Mouse (Mus musculus) heart, postnatal 4 days (tissue): Measurements from ENCODE around the gene Kank2. TPM values are rescaled to one million over a fixed set of nuclear protein-coding genes. Genes with fewer than 3 reads are reported as not detected.

Source experiments
- DNase-seq: peaks from one replicate; pipeline ENCODE4 v3.0.0; 2021
- total RNA-seq, 2 experiments: library from RNA; stranded (reverse); gene quantifications; 2 replicates each; pipeline ENCODE4 v1.2.3; 2021

Gene Kank2
- 10 to 100 TPM; 50.7 to 53.7 TPM for total RNA-seq

DNA sequence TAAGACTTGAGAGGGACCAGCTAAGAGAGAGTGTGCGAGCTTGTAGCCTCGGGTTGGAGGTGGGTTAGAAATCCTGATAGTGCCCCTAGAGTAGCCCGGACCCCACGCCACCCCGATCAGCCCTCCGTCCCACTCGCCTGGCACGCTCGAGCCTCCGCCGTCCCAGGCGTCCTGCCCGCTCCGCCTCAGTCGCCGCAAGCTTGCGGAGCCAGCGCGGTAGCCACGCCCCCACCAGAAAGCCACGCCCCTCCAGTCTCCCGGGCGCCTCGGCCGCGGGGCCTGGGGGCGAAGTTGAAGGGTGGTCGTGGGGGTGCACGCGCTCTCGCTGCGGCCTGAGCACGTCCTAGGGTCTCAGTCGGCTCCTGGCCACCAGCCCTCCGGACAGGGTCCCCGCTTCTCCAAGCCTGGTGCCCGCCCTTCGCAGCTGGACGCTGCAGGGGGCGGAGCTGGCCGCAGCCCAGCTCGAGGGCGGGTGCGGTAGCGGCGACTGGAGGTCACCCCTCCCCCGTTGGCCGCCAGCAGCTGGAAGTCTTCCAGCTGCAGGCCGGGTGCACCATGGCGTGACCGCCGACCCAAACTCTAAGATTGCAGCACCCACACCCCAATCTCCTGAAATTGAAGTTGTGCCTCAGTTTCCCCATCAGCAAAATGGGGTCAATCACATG, at the start of gene Kank2:
Kank2 (minus strand) TSS at position 400 of the 665 bp plus-strand sequence.
- DNase-seq: peak; percentile 94

DNA sequence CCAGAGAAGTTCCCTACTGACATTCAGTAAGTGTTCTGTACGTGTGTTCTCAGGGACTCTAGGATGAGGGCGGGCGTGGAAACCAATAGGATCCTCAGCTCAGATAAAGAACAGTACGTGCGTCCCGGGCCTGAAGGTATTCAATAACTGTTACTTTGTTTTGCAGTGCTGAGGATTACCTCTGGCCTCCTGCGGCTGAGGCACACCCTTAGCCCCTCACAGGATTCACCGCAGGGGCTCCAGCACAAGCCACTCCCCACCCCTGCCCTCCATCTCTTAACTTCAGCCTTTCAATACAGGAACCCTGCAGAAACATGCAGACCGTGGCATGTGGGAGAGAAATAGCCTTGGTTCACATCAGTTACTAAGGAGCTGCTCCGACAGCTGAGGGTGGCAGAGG, 49.4 kb upstream of the Kank2 start:
- no peak for DNase-seq

DNA sequence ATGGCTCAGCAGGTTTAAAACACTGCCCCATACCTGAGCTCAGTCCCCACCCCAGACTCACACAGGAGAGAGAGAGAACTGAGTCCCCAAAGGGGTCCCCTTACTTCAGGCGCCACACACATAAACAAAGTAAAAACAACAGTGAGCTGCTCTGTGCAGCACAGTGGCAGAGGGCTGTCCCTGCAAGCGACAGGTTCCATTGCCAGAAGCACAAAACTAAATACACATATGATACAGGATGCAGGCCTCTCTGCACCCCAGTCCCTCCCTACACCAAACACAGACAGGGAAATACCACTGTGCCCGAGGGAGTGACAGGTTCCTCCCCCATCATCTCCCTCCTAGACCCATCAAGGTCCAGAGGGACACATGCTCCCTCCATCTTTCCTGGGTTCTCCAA, 48.9 kb upstream of the Kank2 start:
- DNase-seq: peak; percentile 29

DNA sequence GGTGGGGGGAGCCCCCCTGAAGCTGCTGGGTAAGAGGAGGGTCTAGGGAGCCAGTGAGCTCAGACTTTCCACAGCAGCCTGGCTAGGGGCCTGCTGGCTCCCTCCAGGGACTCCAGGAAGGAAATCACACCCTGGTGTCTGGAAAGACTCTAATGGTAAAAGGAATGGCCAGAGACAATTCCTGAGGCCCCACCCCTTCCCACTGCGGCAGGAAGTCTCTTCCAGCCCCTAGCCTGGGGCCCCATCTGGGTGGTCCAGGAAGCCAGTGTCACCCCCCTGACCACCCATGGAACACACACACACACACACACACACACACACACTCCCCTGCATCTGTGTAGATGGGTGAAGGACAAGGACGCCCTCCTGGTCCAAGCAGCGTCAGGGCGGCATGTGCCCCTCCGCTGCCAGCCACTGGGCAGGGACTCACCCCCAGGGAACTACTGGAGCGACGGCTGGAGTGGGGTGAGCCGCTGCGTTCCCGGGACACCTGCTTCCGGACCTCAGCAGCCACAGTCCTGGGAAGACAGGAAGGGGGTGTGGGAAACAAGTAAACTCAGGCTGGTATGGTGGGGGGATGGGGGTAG, 48.3 kb upstream of the Kank2 start:
- peak; percentile 84 for DNase-seq

DNA sequence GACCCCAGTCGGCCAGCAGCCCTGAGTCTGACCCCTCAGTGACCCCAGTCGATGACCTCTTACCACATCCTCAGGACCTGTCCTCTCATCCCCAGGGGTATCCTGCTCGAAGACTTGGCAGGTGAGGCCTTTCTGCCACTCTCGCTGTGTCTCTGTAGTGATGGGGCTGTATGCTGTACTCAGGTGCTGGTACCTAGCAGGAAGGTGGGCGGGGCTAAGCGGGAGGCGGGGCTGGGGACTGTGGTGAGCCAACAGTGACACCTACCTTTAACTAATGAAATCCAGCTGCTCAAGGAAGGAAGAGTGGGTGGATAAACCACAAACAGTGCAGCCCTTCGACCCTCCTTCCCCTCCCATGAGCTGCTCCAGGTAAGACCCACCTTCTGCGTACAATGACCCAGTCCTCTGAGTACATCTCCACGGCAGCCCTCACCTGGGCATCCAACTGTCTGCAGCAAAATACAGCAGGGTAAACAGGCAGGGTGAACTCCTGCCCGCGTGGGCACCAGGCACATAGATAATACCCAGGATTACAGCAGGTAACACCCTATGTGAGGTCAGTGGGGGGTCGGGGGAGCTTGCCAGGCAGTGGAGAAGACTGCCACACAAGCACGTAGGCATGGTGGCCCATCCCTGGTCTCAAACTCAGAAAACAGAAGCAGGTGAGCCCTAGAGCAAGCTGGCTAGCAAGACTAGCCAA, 47.0 kb upstream of the Kank2 start:
- DNase-seq: no peak

DNA sequence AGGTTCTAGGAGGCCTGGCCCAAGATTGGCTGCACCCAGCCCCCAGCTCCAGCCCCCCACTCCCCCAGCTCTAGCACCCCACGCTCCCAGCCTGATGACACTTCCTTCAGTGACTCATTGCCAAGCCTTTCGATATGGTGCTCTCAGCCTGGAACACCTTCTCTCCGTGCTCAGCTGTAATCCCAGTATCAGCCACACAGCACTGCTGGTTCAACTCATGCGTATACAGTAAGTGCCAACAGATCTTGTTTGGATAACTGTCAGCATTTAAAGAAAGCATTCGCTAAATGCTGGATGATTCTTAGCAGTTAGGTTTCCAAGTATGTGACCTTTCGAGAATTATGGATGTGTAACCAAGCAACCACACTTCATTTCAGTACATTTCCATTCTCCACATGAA, 44.5 kb upstream of the Kank2 start:
- no peak for DNase-seq

DNA sequence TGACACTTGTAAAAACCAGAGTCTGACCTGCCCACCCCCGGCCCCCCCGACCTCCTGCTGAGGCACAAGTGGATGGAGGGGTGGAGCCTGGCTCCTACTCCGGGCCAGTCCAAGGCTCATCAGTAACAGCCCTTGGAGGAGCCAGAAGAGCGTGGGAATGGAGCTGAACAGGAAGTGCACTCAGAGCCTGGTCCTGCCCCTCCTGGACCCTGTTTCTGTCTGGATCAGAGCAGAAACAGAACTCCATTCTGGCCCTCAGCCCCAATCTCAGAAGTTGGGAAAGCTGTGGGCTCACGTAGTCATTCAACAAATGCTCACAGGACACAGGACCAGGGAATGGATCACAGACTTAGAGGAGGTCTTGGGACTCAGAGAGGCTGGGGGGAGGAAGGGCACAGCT, 43.8 kb upstream of the Kank2 start:
- DNase-seq: peak; percentile 69

DNA sequence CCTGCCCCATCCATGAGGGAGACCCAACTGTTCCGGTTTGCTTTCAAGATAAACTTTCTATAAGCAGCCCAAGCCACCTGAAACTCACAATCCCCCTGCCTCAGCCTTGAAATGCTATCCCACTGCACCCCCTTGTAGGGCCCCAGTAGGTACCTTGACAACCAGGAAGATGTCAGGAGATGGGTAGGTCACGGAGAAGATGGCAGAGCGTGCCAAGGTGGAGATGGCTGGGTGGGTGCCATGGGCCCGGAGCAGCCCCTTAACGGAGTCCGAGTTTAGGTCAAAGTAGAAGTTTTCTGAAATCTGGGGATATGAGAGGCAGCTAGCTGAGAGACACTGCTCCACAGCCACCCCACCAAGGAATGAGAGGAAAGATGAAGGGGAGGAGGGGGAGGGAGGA, 42.8 kb upstream of the Kank2 start:
- DNase-seq: no peak

DNA sequence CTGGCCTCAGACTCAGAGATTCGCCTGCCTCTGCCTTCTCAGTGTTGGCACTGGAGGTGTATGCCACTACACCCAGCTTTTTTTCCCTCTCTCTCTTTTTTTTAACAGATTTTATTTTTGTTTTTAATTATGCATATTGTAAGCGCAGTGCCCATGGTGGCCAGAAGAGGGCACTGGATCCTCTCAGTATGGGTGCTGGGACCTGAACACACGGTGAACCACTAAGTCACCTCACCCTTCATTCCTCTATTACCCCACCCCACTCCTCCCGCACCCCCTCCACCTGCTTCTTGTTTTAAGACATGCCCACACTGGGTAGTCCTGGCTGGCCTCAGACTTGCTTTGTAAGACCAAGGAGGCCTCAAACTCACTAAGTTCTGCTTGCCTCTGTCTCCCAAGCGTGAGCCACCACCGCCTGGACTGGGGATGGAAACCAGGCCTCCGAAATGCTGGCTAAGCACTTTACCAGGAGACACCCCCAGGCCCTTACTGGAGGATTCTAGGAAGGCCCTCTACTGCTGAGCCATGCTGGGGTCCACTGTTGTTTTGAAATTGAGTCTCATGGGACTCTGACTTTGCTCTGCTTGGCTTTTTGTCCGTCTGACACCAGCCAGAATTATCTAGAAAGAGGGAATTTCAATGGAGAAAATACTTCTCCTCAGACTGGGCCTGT, 41.7 kb upstream of the Kank2 start:
- DNase-seq: peak; percentile 57

DNA sequence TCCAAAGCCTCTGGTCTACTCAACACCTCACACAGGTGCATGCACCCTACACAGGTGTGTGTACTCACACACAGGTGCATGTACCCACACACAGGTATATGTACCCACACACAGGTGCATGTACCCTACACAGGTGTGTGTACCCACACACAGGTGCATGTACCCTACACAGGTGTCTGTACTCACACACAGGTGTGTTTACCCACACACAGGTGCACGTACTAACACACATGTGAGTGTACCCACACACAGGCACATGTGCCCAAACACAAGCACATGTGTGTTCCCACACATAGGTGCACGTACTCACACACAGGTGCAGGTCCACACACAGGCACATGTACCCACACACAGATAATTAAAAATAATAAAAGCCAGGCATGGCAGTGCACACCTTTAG, 39.1 kb upstream of the Kank2 start:
- DNase-seq: no peak

DNA sequence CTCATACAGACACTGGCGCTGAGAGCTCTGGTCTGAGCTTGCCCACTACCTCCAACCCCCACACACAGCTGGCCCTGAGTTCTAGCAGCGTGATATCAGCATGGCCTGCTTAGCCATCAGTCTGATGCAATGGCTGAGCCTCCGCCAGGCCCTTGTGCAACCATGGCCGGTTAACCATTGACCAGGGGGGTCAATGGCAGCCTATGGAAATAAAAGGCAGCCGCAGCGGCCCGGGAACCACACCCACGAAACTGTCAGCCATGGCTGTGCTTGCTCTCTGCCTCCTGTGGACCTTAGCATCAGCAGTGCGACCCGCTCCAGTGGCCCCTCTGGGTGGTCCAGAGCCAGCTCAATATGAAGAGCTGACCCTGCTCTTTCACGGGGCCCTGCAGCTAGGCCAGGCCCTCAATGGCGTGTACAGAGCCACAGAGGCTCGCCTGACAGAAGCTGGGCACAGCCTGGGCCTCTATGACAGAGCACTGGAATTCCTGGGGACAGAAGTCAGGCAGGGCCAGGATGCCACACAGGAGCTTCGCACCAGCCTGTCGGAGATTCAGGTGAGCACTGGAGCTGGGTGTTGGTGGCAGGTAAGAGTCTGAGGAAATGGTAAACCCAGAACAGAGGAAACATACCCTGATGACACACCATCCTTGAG, 36.8 kb upstream of the Kank2 start, which contains the start of gene Angptl8:
Angptl8 (plus strand) TSS at position 253 of the 655 bp plus-strand sequence.
- no peak for DNase-seq

DNA sequence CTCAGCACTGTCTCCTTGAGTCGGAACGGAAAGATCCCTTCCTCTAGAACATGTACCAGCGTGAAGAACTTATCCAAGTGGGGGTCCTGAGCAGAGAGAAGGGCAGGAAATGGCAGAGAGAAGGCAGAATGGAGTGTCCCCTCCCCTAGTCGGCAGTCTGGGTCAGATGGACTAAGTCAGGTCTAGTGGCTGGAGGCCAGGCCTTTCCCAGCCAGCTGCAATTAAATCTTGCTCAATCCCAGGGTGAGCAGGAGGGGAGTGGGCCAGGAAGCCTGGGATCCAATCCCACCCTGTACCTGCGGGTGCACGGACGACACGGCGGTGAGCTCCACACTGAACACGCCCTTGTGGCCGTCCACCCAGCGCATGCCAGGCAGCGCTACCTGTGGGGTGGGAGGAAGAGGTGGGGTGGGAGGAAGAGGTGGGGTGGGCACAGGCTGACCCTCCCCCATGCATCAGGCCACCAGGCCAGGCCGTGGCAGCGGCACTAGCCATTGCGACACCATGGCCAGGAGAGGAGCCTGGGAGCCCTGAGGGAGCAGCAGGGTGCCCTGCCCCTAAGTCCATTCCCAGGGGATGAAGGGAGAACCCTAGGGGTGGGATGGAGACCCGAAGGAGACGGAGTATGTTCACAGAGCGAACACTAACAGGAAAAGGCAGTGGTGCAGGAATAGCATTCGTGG, 33.2 kb upstream of the Kank2 start:
- DNase-seq: no peak

DNA sequence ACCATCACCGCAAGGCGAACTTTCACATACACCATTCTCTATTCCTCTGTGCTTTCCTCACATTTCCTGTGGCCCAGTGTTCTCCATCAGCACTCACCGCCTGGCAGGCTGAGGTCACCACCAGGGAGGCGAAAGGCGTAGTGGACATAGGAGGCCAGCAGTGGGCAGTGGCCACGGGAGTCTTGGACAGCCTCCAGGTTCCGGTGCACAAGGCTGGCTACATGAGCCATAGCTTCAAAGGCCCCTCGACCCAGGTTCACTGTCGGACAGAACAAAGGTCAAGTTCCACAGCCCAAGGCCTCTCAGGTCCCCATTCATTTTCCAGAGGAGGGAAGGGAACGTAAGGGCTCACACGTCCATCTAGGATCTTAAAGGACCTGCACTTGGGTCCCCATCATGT, 32.4 kb upstream of the Kank2 start:
- DNase-seq: no peak

DNA sequence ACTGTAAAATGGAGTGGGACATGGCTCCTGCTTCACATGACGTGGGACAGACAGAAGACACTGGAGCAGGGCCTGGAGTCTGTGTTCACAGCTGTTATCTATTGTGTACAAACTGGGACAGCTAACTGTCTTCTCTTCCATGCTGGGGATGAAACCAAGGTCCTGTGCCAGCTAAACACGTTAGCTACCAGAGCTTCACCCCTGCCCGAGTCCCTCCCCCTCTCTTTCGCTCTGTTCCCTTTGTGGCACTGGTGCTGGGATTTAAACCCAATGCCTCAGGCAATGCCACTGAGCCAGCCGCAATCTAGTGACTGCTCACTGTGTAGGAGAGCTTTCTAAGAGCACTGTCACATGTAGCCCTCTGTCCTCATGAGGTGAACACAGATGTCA, 31.9 kb upstream of the Kank2 start:
- no peak for DNase-seq

DNA sequence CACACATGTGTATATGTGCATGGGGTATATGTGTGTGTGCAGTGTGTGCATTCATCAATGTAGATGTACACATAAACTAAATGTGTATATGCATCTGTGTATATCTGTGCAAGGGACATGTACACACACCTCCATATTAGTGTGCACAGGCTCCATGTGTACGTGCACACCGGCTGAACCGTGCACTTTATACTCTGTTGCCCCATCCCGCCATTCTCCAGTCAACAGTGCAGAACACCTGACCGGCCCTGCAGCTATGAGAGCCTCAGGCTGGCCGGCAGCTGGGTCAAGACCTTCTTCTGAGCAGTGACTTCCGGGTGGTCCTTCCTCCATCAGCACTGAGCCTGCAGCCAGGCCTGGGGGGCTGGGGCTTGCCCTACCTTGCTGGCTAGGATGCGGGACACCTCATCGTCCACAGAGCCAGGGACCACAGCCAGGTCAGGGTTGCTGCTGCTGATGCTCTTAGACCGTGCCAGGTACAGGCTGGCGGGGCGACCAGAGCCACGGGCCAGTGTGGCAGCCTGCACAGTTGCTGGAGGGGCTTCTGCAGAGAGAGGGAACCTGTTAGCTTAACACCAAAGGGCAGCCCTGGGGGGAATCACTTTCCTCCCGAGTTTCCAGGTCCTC, 31.4 kb upstream of the Kank2 start:
- DNase-seq: no peak

DNA sequence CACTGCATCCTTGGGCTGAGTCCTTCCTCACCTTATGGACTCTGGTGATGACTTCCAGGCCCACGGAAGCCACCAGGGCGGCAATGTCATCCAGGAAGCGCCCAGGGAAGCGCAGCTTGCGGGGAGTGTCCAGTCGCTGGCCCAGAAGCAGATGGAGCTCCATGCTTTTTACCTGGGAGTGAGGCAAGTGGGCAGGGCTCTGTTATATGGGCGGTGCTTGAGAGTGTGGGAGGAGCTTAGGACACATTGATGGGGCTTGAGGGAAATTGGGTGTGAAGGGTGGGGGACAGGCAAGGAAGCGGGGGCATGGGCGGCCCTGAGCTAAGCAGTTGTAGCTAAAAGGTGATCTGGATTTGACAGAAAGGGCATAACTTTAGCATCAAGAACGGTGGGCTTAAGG, 25.8 kb upstream of the Kank2 start:
- DNase-seq: no peak

DNA sequence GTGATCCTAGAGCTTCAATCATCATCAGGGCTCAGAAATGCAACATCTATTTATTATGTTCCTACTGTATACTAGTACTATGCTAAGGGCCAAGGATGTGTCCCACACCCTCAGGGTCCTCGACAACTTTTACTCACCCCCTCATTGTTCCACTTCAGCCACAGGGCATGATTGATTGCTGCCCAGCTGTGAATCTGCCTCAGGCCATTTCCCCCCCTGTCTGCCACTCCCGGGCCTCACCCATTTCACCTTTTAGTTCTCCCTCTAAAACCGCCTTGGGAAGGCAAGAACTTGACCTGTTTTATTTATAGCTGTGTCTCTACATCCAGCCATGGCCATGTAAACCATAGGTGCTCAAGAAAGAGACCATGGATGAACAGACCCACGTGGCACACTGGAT, 25.4 kb upstream of the Kank2 start:
- no peak for DNase-seq

DNA sequence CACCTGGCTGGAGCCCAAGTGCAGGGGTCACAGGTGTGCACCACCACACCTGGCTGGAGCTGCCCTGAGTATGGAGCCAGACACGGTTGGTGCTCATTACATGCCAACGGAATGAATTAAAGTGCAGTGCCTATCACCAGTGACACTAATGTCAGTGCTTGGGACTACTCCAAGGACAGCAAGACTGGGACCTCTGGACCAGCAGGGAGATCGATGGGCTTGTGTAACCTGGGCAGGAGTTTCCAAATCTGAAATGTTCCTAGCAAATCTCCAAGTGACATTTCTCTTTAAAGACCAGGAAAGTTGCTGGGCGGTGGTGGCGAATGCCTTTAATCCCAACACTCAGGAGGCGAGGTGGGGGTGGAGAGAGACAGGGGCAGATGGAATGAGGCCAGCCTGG, 24.1 kb upstream of the Kank2 start:
- DNase-seq: no peak

DNA sequence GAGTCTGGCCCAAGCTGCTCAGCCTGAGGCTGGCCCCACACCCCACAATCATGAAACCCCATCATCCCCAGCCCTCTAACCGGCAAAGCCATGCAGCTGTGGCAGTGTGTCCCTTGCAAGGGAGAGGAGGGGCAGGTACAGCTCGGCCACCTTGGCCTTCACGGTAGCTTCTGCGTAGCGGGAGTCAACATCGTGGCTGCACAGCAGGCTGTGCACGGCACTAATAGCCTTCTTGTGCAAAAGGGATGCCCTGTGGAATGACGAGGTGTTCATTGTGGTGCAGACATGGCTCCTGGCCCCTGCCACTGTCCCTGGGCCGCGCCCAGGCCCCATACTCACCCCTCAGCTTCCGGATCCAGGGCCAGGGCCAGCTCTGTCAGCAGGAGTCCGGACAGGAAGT, 21.6 kb upstream of the Kank2 start:
- DNase-seq: no peak

DNA sequence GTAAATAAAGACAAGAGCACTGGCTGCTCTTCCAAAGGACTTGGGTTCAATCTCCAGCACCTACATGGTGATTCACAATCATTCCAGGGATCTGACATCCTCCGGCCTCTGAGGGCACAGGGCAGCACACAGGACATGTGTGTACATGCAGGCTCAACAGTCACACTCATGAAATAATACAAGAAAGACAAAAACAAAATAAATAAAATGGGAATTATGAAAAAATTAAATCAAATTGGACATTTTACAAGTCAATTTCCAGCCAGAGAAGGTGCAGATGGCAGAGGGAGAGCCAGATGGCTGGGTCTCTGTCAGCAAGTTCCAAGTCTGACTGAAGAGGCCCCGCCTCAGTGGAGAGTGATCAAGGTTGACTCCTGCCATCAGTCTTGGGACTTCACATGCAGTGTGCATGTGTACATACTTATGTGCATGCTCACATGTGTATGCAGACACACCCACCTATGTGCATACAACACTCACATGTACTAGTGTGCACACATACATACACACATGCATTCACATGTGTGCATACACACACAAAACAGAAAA, 20.7 kb upstream of the Kank2 start:
- no peak for DNase-seq

DNA sequence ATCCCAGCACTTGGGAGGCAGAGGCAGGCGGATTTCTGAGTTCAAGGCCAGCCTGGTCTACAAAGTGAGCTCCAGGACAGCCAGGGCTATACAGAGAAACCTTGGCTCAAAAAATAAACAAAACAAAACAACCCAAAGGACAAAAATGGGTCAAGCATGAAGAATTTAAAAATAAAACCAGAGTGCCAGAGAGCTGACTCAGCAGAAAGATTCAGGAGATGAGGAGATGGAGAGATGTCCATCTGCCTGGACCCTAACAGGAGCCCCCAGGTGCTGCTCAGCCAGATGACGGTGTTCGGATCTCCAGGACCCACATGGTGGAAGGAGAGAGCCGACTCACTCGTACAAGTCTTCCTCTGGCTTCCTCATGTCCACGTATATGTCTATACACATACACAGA, 20.0 kb upstream of the Kank2 start:
- no peak for DNase-seq

DNA sequence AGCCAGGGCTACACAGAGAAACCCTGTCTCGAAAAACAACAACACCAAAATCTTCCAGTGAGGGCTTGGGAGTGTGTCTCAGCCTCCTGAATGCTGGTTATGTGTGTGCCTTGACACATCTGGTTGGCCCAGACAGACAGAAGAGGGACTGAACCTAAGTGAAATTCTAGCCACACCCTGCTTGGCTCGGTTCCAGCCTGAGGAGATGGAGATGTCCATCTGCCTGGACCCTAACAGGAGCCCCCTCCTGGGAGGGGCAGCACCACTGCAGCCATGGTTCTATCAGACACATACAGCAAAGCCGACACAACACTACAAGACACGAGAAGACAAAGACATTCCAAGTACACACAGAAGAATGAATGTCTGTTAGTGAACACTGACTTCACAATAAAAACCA, 19.6 kb upstream of the Kank2 start:
- DNase-seq: no peak
